Mouse (Mus musculus): ENCODE measurements at regions not wholly inside any gene's neighbourhood (a gene's known extent, or its start where the extent isn't known, plus 50 kb on each side); places are given as distances from the start of the nearest gene placed in this dataset.

DNA sequence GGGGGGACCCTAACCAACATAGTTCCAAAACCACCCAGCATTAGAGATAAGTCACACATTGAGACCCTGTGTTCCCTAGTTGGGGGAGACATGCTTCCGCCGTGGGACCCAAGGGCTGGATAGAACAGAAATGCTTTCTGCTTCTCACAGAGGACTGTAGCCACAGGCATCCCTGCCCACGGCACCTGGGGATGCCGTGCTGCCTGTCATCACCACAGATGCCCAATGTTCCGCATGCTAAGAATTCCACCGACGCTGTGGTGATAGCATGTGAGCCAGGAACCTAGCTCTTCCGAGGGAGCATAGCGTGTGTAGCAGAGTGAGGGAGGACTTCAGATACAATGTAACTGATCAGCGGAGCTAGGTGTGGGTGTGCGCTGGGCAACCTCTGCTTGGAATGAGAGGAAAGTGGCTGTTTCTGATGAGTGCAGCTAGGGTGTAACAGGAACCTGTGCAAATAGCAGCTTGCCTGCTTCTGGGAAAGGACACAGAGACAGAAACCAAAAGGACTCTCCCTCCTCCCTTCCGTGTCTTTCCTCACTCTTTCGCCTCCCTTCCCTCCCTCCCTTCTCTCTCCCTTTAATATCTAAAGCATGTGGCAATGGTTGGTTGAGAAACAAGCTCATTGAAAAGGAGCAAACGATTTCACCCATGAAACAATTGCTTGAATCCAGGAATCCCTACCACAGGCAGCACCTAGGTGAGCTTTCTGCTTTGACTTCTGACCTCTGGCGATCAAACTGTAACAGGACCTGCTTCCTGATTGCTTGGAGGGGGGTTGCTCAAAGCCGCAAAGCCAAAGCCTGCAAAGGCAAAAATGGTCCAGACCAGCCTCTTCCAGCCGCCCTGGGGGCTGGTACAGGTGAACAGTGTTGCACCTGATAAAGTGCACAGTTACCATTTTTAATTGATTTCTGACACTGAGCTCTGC is 102.3 kb downstream of the Gm26897 start:
- no peak for DNase-seq (ENCODE audit: low spot score)

DNA sequence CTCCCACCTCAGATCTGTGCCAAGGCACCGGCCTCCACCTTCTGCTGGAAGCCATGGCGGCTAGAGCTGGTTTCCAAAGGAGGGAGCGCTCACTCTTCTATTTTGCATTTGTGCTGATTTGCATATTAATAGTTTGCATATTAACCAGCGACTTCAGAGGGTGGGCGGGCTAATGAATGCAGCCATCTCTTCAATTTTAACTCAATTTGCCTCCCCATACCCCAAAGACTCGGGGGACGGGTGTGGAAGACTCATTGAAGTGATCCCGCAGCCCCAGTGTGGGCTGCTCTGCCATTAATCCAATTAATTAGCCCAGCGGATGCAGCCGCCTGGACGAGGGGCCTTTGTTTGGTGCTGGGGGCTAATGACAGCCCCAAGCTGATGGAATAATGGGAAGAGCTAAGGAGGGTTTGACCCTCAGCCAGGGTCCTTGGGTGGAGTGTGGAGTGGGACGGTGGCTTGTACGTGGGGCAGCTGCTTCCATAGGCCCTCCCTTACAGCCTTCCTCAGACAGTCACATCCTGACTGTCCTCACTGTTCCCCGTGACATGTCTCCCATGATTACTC is 103.0 kb downstream of the Gm26897 start:
- no peak for DNase-seq (ENCODE audit: low spot score)

DNA sequence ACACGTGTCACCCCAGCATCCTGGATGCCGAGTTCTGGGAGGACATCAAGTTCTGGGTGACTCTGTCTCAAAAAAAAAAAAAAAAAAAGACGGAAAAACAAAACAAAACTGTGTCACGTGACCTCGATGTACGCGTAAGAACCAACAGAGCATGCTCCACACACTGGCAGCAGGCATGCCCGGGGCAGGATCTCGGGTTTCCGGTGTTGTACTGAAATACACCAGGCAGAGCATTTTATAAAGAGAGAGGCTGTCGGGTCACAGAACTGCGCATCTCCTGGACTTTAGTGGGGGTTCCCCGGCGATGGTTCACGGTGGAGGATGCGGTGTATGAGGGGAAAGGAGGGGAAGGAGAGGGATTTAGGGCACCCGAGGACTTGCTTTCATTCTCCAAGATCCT is 108.7 kb downstream of the Gm26897 start:
- DNase-seq (ENCODE audit: low spot score): no peak

DNA sequence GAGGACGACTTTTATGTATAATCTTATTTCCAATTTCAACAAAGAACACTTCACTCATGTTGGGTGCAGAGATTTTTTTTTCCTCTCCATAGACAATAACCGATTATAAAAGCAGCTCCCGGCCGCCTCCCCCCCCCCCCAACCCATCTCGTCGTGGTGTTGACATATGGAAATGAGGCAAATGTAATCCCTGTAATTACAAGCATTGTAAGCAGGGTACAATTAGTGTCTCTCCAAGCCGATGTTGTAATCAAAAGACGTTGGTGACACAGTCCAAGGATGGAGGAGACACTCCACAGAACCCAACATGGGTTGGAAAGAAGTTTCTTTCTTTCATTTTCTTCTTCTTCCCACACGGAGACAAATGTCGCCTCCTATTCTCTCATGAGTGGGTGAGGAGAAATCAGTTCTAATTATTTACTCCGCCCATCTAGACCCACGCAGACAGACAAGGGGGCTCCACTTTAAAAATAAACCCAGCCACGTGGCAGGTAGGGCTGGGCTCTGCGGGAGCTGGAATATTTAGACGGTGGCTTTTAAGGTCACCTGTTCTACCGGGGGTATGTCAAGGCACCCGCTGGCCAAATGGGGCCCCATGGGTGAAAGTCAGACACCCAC is 110.0 kb downstream of the Gm26897 start:
- no peak for DNase-seq (ENCODE audit: low spot score)

DNA sequence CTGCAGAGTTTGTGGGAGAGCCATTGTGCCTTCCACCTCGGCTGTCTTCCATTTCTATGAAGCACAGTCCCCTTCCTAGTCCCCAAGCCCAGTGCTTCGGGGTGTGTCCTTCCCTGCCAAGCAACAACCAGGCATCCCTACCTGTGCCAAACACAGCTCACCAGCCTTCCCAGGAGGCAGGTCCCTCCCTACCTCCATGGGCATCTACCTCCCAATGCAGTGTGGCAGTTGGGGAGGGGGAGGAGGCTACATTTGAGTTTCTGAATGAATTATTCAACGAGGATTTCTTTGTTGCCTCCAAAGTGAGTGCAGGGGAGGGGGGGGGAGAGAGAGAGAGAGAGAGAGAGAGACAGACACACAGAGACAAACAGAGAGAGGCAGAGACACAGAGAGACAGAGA is 110.8 kb downstream of the Gm26897 start:
- DNase-seq (ENCODE audit: low spot score): no peak

DNA sequence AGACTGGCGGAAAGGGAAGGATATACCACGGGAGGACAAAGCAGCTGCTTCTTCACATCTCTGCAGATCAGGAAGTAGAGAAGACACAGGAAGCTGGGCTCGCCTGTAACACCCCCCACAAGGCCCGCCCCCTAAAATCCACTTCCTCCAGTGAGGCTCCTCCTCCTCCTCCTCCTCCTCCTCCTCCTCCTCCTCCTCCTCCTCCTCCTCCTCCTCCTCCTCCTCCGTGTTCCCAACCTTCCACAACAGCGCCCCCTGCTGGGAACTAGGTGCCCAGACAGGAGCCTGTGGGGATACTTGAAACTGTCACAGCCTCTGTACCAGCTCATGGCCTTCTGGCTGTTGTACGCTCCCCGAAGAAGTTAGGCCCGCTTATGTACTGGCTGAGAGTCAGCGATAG is 115.2 kb downstream of the Gm26897 start:
- DNase-seq (ENCODE audit: low spot score): no peak

DNA sequence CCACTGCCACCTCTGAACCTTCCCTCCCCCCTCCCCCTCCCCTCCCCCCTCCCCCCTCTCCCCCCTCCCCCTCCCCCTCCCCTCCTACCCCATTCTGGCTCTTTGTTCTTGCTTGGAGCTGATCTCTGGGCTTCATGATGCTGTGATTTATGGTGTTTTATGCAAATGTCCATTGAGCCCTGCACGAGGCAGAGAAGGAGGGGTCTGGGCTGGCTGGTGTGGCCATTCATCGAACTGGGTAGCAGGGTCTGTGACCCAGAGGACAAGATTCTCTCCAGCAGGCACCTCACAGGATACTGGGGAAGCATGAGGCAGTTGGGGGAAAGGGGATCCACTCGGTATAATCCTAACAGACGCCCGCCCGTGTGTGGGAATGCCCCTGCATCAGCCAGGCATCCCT is 119.0 kb downstream of the Gm26897 start:
- no peak for DNase-seq (ENCODE audit: low spot score)

DNA sequence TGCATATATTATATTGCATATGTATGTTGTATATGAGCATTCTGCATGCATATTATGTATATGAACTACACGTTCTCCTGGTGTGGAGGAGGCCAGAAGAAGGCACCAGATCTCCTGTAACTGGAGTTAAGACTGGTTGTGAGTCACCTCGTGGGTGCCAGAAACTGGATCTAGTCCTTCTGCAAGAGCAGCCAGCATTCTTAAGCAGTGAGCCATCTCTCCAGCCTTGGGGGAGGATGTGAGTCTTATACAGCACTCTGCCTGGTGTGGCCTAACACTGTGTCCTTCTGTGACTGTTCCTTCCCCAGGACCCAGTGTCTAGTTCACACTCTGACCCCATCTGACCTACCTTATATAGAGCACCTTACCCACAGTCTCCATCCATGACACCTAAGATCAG is 121.6 kb downstream of the Gm26897 start:
- DNase-seq (ENCODE audit: low spot score): no peak

DNA sequence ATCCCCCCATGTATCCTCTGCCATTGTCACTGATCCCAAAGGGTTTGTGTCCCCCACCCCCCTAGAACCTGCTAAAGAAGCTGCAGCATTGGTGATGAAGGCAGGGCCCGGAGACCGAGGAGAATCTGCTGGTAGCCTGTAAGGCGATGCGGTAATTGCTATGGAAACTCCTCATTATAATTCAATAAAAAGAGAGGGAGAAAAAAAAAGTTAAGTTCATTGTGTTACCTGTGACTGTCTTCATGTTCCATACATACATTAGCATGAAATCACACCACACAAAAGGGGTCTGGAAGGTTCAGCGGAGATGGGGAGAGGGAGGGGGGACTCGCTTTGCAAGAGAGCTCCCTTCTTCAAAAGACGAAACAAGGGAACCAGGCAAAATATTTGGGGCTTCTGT is 123.5 kb downstream of the Gm26897 start:
- no peak for DNase-seq (ENCODE audit: low spot score)

DNA sequence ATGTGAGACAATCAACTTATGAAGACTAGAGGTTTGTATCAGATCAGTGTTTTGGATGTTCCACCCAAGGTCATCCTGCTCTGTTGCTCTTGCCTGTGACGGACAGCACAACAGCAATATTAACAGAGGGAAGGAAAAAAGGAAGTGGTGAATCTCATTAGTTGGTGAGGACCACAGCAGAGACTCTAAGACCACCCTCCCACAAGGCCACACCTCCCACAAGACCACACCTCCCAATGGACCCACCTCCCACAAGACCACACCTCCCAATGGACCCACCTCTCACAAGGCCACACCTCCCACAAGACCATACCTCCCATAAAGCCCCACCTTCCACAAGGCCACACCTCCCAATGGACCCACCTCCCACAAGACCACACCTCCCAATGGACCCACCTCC is 126.7 kb downstream of the Gm26897 start:
- DNase-seq (ENCODE audit: low spot score): no peak

DNA sequence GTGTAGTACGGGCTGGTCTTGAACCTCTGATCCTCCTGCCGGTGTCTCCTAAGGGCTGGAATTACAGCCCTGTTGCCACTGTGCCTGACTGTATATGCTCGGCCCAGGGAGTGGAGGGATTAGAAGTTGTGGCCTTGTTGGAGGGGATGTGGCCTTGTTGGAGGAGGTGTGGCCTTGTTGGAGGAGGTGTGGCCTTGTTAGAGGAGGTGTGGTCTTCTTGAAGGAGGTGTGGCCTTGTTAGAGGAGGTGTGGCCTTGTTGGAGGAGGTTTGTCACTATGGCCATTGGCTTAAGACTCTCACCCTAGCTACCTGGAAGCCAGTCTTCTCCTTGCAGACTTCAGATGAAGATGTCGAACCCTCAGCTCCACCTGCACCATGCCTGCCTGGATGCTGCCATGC is 128.6 kb downstream of the Gm26897 start:
- DNase-seq (ENCODE audit: low spot score): no peak

DNA sequence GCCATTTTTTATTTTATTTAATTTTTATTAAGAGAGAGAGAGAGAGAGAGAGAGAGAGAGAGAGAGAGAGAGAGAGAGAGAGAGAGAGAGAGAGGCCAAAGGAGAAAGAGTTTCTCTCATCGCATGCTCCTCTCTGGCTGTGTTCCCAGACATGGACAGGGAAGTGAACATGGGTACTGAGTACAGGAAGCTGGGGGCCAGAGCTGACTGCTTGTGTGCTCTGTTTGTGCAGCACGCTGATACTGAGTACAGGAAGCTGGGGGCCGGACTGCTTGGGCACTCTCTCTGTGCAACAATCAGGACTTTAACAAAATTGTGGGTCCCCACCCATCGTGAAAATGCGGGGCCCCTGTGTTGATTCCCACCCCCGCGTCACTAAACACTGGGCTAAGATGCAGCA is 130.2 kb downstream of the Gm26897 start:
- no peak for DNase-seq (ENCODE audit: low spot score)

DNA sequence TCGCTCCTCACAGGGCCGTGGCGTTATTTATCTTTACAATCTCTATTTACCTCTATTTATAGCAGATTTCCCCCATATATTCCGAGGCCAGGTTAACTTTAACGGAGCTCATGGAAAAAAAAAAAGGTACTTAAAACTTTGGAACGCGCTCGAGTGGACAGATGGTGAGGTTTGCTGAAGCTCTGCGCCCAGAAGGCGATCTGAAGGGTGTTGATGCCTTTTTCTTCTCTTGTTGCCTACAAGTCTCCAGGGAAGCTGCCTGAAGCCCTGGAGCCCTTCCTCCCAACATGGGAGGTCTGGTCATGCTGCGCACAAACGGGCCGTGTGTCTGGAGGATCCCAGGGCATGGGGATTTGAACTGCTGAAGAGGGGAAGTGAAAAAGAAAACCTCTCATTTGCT is 130.9 kb downstream of the Gm26897 start:
- peak; percentile 33 for DNase-seq (ENCODE audit: low spot score)

DNA sequence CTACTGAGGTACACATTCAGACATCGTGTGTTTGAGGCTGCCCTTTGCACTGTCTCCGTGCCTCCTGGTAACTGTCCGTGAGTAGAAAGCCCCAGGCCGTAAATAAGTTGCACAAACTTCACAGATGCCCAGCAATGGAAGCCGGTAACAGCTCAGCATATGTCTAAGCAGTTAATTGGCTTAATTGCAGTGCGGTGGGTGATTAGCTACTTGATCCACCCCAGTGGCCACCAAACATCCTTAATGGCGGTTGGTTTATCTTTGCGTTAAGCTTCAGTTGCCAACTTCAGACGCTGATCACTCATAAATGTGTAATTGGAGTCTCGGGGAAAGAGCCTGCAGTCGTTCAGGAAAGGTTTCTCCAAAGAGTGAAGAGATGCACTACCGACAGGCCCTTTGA is 135.3 kb downstream of the Gm26897 start:
- DNase-seq (ENCODE audit: low spot score): no peak

DNA sequence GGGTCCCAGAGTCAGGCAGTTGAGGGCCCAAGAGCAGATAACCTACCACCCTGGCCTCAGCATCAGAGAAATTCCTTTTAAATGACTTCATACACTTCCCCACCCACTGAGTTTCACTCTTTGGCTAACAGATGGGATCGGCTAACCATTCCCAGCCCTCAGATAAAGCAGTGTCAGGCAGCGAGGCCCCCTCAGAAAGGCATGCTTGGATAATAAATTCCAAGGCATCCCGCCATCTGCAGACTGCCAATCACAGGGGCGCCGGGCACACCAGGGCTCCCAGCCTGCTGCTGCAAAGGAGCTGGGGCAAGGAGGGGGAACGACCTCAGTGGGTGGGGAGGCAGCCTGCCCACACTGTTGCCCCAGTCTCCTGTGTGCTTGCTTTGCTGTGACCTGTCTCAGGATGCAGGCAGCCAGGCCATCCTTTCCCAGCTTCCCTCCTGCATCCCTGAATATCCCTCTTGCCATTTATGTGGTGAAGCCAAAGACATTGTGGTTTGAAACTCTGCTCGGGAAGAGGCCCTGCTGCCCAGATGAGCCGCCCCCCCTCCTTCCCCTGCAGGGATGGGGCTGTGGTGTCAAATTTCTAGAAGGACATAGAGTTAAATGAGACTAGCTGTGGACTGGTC is 143.6 kb downstream of the Gm26897 start:
- DNase-seq (ENCODE audit: low spot score): no peak

DNA sequence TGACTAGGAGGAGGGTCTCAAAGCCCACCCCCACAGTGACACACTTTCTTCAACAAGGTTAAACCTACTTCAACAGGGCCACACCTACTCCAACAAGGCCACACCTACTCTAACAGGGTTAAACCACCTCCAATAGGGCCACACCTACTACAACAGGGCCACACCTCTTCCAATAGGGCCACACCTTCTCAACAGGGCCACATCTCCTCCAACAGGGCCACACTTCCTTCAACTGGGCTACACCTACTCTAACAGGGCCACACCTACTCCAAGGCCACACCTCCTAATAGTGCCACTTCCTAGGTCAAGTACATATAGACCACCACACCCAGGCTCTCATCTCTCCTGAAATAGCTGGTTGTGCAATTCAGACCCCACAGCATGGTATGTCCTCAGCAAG is 145.3 kb downstream of the Gm26897 start:
- DNase-seq (ENCODE audit: low spot score): no peak

DNA sequence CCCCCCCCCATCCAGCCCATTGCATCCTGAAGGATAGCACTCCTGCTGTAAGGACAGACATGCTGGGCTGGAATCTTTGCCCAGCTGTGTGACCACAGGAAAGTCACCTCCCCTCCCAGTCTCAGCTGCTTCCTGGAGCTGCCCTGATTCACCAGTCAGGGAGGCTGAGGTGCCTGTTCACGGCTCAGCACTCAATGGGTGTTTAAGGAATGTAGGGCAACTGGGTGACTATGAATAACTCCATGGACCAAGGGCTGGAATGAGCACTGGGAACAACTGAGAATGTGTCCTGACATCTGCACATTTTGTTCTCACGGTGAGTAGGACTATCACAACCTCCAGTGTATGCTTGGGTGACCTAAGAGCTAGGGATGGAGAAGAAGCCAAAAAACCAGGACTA is 146.5 kb downstream of the Gm26897 start:
- no peak for DNase-seq (ENCODE audit: low spot score)

DNA sequence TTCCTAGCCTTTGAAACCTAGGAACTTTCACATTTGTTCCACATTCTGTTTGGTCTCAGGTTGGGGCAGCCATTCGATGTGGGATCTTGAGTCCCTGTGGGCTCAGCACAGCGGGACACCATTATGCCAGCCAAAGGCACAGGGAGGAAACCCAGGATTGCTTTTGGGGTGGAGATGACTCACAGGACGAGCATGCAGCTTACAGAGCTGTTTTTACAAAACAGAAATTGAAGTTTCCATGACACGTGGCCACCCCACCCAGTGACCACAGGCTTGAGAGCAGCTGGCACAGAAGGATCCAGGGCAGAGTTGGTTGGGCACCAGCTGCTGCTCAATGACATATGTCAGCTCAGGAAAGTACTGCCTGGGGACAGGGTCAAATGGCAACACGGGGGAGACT is 147.8 kb downstream of the Gm26897 start:
- no peak for DNase-seq (ENCODE audit: low spot score)

DNA sequence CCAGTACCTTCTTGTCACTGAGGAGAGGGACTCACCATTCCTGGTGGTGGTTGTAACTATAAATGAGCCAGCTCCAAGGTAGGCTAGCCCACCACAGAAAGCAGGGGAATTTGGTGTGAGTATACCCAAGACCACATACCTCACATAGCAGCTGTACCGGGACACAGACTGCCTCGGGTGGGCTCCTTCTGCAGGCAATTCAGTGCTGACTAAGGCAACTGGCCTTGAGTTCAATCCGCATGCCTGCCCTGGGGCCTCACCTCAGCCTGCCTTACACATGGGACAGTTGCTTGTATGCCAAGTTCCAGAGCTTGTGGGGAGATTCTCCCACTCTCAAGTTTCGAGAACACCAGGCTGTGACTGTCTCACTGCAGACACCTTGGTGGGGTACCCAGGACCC is 153.6 kb downstream of the Gm26897 start:
- DNase-seq (ENCODE audit: low spot score): no peak

DNA sequence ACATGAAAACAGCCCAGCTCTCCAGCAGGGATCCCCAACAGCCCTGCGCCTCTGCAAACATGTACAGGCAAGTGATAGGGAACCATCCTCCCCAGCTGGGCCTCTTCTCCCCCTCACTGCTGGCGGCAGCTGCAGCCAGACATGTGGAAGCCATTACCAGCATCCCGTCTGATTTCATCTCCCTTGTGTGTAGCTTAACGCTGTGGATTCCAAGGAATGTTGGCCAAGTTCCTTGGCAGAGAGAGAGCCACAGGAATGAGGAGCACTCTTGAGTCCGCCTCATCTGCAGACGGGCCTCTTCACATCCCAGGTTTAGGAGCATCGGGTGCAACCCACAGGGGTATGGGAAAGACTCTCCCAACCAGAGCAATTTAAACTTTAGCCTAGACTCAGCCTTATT is 157.1 kb downstream of the Gm26897 start:
- peak; percentile 11 for DNase-seq (ENCODE audit: low spot score)

DNA sequence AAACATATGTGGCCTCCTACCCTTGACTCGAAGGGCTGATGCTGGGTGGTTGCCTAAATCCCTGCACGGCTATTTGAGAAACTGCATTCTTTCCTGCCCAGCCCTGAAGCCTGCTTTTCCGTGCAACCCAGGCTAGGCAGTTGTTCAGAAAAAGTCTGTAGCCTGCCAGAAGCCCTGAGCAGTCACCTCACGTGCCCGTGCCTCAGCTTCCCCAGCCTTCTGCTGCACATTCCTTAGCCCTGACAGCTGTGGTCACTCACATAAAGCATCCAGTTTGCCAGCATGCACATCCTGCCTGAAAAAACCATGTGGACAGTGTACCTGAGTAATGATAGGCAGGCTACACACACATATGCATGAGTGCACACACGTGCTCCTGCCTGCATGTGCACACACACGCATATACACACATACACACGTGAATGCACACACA is 157.6 kb downstream of the Gm26897 start:
- DNase-seq (ENCODE audit: low spot score): no peak

DNA sequence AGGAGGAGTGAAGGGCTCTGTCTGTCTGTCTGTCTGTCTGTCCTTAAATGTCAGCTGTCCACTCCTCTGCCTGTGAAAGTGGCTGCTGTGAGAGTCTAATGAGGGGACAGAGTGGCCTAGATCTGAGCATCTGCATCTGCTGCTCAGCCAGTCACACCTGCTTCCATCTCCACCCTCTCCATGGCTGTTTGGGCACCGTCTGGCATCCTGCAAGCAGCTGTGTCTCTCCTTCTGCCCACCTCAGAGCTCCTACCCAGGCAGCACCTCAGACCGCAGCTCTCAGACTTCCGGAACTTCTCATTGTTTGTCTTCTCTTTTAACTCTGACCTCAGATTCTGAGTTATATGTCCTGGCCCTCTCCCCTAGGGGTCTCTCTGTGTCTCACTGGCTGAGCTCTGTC is 159.2 kb downstream of the Gm26897 start:
- DNase-seq (ENCODE audit: low spot score): no peak

DNA sequence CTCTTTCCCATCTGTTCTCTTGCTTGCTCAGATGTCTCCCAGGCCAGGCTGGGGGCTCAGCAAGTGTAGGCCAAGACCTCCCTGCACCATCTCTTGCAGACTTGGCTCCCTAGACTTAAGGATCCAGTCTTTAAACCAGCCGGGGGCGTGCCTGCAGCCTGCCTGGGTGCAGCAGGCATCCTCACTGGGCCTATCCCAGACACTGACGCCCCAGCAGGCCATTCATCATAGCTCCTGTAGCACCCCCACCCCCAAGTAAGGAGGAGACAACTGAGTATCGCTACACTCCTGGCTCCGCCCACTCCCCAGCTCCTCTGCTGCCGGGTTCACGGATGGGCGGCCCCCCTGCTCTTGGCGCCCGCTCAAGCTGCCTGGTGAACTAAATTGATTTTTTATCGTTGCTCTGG is 160.2 kb downstream of the Gm26897 start:
- DNase-seq (ENCODE audit: low spot score): peak; percentile 38
